Mouse (Mus musculus): Measurements from ENCODE around the gene Sox2.

Gene Sox2

GRCm38 (mm10) chr3:34649726-34650620, at the start of gene Sox2:
TSS of gene Sox2 (plus strand) at chr3:34650405.
- no peak for DNase-seq (ENCODE audit: low spot score)

GRCm38 (mm10) chr3:34601116-34601515, 49.1 kb upstream of the Sox2 start:
- DNase-seq (ENCODE audit: low spot score) = no peak

GRCm38 (mm10) chr3:34614107-34614506, 36.1 kb upstream of the Sox2 start:
- DNase-seq (ENCODE audit: low spot score) = no peak

- no peak for DNase-seq (ENCODE audit: low spot score)
These were observed 34.7 kb upstream of the Sox2 start for GRCm38 (mm10) chr3:34615526-34615925.

GRCm38 (mm10) chr3:34618934-34619333, 31.3 kb upstream of the Sox2 start:
- no peak for DNase-seq (ENCODE audit: low spot score)

- no peak for DNase-seq (ENCODE audit: low spot score)
These were observed 30.1 kb upstream of the Sox2 start for GRCm38 (mm10) chr3:34620121-34620520.

- DNase-seq (ENCODE audit: low spot score) = no peak
These were observed 25.4 kb upstream of the Sox2 start for GRCm38 (mm10) chr3:34624721-34625270.

GRCm38 (mm10) chr3:34626521-34626920, 23.7 kb upstream of the Sox2 start:
- no peak for DNase-seq (ENCODE audit: low spot score)

- DNase-seq (ENCODE audit: low spot score) = no peak
These were observed 20.2 kb upstream of the Sox2 start for GRCm38 (mm10) chr3:34630031-34630430.

GRCm38 (mm10) chr3:34630736-34631135, 19.5 kb upstream of the Sox2 start:
- no peak for DNase-seq (ENCODE audit: low spot score)

GRCm38 (mm10) chr3:34636958-34637357, 13.2 kb upstream of the Sox2 start:
- DNase-seq (ENCODE audit: low spot score) = no peak

- no peak for DNase-seq (ENCODE audit: low spot score)
These were observed 12.7 kb upstream of the Sox2 start for GRCm38 (mm10) chr3:34637481-34637880.

- no peak for DNase-seq (ENCODE audit: low spot score)
These were observed 12.3 kb upstream of the Sox2 start for GRCm38 (mm10) chr3:34637926-34638325.

GRCm38 (mm10) chr3:34638344-34638743, 11.9 kb upstream of the Sox2 start:
- DNase-seq (ENCODE audit: low spot score) = no peak

GRCm38 (mm10) chr3:34639031-34639872, 11.0 kb upstream of the Sox2 start:
- DNase-seq (ENCODE audit: low spot score) = no peak

- DNase-seq (ENCODE audit: low spot score) = no peak
These were observed 10.3 kb upstream of the Sox2 start for GRCm38 (mm10) chr3:34639873-34640270.

- no peak for DNase-seq (ENCODE audit: low spot score)
These were observed 9.9 kb upstream of the Sox2 start for GRCm38 (mm10) chr3:34640276-34640675.

- DNase-seq (ENCODE audit: low spot score) = no peak
These were observed 9.3 kb upstream of the Sox2 start for GRCm38 (mm10) chr3:34640690-34641600.

- no peak for DNase-seq (ENCODE audit: low spot score)
These were observed 8.3 kb upstream of the Sox2 start for GRCm38 (mm10) chr3:34641756-34642497.

GRCm38 (mm10) chr3:34642498-34642941, 7.7 kb upstream of the Sox2 start:
- no peak for DNase-seq (ENCODE audit: low spot score)

- no peak for DNase-seq (ENCODE audit: low spot score)
These were observed 7.1 kb upstream of the Sox2 start for GRCm38 (mm10) chr3:34643067-34643466.
